Mouse (Mus musculus): ENCODE data around the gene Abcg1.

Abcg1 gene

DNA sequence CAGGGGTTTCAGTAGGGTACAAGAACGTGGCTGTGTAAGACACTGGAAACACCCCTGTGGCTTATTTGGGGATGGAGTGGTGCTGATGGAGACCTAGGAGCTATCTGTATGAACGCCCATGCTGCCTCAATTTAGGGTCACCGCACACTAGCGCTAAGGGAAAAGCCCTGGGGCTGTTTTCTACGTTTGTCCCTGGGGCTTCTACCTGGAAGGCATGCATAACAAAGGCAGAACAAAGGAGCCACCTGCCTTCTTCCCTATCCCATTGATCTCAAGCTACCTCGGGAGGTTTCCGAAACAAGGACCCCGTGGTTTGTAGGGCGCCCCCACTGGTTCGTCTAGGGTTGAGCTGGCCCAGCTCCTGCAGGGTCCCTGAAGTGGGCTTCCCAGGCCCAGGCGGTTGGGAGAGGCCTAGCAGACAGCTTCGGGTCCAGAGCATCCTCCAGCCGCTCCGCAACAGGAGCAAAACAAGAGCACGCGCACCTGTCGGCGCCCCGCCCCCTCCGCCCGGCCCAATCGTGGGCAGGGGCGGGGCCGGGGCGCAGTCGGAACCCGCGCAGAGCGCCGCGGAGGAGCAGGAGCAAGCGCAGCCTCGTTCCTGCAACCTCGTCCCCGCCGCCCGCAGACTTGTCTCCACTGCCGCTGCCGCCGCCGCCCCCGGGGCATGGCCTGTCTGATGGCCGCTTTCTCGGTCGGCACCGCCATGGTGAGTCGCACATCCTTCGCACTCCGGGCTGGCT, at the start of gene Abcg1:
Gene Abcg1 (plus strand): TSS at position 525 of the 740 bp plus-strand sequence.
- DNase-seq = peak; percentile 20

DNA sequence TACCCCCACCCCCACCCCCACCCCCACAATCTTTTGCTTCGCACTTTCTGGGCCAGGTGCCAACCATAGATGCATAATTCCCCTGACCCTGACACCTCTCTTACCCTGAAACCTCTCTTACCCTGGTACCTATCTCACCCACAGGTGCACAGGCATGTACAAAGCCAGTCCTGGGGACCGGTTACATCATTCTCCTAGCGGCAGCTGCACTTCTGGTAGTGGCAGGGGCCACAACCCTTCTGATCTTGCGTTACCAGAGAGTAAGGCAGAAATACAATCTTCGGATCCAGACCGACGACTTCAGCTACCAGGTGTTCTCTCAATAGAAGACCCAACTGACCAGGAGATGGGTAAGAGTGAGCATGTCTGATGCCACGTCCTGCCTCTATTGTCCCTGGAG, 49.1 kb upstream of the Abcg1 start:
- DNase-seq = no peak

DNA sequence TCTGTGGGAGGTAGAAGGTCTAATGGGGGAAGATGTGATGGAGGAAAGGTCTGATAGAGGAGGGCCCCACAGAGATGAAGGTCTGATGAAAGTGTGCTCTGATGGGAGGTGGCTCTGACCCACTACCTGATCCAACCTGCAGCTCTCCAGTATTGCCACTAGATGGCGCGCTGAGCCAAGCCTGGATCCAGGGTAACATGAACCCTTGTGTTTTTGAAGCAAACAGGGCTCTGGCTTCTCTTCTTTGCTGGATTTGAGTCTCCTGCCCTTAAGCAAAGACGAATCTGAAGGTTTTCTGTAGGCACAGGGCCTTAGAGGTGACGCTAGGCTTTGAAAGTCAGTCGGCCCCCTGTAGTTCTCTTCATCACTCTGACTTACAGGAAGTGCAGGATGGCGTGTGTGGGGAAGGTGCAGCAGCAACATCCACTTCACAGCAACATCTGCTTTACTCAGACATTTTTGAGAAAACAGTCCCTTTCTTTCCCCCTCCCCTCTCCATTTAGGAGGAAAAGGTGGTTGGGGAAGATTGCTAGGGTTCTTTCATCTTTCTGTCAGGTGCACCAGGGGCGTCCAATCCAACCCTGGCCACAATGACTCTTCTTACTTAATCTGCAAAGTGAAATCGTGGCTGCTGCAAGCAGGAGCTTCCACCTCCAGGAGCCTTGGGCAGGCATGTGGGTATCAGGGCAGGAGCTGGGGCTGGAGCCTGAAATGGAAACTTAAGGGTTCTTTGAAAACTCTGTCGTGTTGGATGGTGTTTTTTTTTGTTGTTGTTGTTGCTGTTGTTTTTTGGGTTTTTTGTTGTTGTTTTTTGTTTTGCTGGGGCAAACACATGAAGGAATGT, 45.7 kb upstream of the Abcg1 start:
- DNase-seq = peak; percentile 24

DNA sequence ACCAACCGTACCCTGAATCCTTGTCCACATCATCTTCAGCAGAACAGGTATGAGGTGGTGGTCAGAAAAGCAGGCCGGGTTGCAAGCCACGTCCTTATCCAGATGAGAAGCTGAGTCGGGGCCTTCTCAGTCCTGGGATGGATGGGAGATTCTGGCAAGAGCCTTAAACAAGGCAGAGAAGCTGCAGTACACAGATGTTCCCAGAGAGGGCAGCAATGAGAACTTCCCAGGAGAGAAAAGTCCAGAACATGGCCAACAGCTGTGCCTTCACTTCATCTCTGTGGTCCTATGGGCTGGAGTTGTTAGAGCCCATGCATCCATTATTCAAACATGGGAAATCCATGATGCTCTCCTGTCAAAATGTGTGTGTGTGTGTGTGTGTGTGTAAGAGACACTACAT, 39.2 kb upstream of the Abcg1 start:
- peak; percentile 64 for DNase-seq

DNA sequence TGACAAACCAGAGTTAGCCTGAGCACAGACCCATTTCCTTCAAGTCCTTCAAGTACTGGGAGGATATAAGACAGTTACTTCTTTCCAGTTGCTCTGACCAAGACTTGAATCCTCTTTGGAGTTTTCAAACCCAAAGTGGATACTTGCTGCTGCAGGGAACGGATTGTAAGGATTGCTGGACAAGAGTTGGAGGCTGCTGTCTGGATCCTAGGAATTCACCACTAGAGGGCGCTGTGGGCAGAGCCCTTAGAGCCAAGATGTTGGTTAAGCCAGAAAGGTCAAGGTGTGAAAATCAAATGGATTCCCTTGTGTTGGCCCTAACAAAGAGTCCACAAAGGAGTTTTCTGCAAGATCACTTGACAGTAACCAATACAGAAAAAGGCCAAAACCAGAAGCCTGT, 38.0 kb upstream of the Abcg1 start:
- peak; percentile 67 for DNase-seq

DNA sequence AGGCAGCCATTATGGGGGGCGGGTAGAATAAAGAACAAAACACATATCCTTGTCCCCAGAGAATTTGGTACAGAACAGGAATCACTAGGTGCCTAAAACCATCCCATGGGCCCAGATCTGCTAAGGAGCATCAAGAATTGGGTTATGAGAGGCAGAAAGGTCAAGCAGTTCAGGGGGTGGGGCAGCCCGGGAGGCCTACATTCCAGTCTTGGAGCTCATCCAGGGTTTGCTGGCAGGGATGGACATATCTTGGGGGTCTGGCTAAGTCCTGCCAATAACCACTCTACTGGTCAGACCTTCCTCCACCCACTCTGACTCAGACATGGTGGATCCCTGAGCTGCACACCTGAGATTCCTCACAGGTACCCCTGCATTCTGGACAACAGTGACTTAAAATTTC, 37.4 kb upstream of the Abcg1 start:
- DNase-seq = no peak

DNA sequence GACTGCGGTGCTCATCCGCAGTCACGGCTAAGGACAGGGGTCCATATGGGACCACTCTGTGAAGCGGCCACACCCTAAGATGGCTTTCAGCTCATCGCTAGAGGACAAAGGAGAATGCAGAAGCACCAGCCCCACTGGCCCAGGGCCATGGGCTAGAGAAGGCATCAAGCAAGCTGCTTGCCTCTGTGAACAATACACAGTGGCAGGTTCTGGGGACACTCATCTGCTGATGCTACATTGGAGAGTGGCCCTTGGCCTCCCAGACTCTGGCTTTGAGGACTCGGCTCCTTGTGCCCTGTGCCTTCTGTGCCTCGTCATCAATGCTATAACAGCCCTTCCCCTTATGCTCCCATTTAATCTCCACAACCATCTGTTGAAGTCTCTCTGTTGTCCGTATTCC, 36.2 kb upstream of the Abcg1 start:
- DNase-seq = no peak

DNA sequence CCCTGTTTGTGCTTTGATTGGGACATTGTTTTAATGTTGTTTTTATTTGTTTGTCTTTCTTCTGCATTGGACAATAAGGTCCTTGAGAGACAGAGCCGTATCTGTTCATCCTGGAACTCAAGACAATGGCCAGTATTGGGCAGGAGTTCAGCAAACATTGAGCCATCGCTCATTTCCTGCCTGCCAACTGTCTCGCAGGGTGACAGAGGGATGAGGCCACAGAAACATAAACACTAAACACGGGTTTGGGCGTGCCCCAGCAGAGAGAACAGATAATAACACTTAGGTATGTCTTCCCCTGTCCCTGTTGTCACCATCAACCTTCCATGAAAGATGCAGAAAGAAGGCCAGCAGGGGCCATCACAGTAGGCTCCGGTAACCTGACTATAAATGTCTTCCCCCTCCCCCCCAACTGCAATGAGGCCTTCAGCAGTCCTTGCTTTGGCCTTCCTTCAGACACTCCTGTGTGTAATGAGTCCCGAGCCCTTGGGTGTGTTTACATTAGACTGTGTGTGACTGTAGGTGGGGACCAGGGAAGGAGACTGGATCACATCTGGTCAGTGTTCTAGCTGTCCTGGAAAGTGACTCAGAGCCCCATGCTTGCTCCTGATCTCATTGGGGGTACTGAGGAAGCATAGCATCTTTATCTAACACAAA, 33.2 kb upstream of the Abcg1 start:
- no peak for DNase-seq

DNA sequence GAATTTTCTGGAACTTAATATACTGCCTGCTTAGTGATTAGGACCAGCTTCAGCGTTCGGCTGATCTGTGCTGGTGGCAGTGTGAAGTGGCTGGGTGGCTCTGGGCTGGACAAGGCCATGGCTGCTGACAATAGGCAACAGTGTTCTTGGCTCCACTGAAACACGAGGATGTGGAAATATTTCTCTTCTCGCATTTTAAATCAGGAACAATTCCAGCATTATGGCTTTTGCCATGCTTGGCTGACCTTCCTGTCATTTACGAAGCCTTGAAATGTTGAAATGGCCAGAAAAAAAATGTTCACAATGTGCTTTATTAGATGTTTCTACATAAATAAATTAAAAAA, 32.7 kb upstream of the Abcg1 start:
- no peak for DNase-seq

DNA sequence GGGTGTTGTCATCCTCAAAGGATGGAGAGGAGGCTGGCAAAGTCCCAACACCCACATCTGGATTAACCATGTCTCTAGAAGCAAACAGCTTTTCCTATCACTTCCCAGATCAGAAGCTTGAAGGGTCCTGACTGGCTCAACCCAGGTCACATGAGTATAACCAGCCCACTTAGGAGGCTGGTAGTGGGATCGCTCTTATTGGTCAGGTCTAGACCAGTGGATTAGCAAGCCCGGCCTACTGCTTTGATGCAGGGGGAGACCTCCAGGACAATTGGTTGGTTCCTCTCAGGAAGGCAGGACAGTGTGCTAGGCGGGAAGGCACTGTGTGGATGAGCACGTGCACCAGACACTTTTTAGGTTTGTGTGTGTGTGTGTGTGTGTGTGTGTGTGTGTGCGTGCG, 30.5 kb upstream of the Abcg1 start:
- no peak for DNase-seq

DNA sequence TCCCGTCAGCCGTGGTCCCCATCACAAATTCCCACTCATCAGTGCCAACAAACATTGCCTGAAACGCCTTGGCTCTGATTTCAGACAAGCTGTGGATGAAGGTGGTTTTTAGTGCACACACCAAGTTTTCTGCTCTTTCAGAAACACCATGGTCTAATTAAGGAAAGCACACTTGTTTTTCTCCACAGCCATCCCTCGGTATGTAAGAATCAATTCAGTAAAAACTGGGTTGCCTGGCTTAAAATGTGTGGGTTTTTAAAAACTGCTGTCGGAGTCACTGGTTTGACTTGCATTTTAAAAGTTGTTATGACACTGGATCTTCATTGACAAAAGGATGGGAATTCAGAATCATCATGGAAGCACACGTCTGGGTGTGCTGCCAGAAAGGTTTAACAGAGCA, 29.8 kb upstream of the Abcg1 start:
- no peak for DNase-seq

DNA sequence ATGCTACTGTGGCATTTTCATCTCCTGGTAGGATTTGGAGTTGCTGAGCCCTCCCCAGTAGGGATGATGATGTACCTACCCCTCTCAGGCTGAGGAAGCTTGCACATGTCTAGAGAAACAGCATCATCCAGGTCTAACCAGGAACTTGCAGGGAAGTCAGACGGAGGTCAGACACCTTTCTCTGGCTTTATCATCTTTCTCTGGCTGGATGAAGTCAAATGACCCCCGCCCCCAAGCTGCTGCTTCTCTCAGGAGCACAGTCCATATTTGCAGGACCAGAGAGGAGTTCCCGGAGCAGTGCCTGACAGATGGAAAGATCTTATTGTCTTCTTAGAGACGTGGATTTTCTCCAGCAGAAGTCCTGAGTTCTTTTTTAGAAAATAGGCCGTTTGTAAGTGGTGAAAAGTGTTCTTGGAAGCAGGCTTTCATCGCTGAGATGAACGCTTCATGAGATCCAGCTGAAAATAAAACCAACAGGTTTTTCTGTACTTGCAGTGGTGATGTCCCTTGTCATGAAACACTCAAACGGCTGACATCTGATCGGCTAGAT, 28.6 kb upstream of the Abcg1 start:
- DNase-seq = no peak

DNA sequence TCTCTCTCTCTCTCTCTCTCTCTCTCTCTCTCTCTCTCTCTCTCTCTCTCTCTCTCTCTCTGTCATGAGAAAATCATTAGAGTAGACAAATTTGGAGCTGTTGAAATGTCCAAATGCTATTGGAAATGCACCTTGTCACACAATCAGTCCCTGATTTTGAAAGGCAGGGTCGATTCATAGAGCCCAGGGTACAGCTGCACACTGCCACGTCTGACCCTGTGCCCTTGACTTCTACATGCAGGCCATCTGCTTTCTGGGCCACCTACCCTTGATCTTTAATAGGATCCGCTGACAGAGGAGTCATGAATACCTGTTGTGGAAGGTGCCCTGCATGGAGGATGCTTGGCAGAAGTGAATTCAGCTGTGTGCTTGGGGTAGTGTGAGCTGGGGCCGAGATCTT, 28.1 kb upstream of the Abcg1 start:
- no peak for DNase-seq

DNA sequence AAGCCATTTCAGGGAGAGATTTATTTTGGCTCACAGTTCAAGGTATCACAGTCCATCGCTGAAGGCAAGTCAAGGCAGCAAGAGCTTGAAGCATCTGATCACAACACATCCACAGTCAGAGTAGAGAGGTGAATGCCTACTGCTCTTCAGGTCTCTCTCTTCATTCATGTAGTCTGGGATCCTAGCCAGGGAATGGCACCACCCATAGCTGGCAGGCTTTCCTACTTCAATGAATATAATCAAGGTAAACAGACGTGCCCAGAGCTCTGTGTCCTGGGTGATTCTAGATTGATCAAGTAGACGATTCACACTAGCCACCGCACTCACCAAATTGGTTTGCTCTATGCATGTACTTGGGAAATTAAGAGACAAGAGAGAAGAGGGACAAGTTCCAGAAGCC, 25.1 kb upstream of the Abcg1 start:
- DNase-seq = no peak

DNA sequence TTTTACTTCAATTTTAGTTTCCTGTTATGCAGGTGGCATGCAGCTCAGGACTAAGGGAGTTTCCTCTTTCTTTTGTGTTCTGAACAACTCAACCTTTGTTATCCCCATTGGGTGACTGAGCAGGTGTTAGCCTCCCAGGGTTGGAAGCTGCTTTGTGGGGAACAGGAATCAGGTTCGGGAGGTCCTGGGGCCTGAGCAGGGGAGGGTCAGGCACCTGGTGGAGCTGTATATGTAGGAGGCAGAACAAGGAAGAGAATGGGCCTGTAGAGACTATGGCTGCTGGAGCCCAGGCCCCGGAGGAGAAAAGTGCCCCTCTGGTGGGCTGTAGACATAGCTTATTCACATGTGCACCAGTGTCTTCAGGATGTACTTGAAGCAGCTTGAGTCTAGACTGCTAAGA, 24.2 kb upstream of the Abcg1 start:
- no peak for DNase-seq

DNA sequence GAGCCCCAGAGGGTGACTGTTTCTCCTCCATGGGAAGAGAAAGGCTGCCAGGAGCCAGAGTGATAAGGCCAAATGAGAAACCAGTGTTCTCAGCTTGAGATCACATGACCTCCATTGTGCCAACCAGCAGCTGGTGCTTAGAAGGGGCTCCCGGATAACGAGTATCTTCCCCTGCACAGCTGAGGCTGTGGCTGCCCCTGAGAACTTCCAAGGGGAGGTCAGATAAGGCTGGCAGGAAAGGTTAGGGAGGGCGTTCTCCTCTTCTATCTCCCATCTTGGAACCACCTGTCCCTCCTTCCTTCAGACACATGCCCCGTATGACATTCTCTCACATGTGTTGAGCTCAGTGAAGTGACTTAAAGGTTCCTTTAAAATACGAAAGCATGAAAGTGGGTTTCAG, 23.3 kb upstream of the Abcg1 start:
- no peak for DNase-seq

DNA sequence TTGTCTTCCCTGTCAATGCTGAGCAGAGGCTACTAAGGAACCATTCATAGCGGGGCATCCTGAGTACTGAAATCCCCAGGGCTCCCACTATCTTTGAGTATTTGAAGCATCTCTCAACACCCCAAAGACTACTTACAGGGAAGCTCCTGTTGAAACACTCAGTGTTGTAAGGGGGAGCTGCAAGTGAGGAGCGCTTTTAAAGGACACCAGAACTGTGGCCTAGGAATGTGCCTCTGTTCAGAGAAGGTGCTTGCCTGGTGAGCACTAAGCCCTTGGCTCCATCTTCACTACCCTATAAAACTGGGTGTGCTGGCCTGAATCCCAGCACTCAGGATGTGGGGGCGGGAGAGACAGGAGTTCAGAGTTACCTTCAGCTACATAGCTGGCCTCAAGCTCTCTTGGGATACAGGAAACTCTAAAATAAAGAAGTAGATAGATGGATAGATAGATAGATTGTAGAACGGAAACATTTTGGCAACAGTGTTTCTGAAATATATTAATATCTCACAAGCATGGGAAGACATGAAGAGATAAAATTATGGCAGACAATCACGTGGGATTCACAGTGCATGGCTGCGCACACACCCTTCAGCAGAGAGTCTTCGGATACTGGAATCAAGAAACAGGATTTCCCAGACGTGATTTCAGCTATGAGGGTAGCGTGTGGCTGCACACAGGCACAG, 22.7 kb upstream of the Abcg1 start:
- no peak for DNase-seq

DNA sequence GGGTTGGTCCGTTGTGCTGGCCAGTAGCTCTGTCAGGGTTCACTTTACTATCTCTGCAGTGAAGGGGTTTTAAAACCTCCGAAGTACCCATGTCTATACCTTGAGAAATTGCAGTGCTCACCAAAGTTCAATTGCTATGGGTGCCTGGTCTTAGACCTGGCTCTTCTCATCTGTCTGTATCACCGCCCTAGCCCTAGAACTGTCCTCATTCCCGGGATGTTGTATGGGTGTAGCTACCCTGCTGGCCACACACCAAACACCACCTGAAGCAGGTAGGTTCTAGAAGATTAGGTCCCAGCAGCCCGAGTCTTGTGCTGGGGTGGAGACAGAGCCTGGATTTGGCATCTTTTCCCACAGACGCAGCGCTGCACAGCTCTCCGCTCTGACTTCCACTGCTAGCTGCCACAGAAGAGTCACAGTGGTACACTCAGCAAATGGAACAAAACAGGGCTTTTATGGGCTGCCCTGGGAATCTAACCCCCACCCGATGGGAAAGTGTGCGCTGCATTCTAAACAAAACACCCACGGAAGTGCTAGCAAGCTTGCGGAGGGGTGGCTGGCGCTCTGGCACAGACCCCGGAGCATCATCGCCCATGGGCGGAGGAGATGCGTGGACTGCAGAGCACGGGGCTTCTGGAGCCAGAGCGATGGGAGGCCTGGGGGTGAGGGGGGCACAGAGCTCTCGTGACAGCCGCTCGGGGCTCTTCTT, 21.2 kb upstream of the Abcg1 start:
- DNase-seq = no peak

DNA sequence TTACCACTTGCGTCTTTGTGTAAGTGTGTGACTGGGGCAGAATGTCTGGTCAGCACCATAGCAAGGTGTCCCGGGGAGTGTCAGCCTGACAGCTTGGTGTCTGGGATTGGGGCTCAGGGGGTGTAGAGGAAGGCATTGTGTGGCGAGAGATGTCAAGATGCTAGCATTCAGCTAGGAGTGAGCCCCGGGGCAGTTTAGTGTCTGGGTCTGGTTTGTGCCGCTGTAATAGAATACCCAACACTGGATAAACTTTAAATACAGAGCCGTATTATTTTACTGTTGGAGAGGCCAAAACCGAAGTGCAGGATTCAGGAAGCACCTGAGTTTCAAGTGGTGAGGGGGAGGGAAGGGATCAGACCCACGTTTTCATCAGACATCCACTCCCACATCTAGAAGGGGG, 20.1 kb upstream of the Abcg1 start:
- DNase-seq = no peak

DNA sequence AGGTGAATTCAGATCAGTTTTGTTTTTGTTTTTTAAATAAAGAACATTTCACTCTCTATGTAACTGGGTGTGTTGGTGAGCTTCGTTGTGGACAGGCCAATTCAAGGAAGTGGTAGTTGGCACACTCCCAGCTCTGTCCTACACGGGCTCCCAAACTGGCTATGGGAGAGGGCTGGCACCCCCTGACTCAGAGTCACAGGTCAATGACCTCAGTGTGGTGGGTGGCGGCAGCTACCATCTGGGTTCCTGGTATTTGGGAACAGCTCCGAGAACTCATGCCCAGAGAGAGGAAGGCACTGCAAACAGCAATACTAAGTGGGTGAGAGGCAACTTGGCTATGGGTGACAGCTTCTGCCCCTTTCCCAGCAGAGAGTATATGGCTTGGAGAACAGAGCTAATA, 19.1 kb upstream of the Abcg1 start:
- DNase-seq = no peak

DNA sequence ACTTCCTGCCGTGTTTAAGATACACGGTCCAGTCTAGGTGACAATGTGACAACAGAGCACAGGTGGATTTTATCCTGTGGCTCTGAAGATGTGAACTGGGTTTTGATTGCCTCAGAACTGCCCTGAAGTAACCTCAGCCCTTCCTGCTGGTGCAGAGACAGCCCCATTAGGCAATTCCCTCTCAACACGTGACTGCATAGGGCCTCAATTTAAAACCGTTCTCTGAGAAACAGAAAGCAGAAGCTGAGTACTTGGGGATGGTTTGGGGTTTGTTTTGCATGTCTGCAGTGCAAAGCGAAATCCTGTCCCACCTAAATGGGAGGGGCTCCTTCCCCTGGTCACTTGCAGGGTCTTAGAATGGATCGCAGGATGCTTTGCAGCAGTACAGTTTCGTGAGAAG, 17.8 kb upstream of the Abcg1 start:
- DNase-seq = no peak

DNA sequence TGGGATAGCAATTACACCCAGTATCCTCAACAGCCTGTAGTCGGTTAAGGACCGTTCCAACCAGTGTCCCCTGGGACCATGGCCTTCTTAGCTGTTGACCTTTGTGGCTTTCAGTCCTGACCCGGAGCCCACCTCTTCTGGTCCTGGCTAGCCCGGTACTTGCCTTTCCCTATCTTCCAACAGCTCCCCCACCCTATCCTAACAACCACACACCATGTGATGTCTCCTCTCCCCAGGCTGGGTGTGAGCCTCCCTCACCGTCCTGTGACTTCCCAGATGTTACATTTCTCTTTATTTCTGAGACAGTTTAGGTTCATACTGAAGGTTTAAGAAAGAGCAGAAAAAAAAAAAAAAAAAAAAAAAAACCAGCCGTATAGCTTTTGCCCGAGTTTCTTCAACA, 17.1 kb upstream of the Abcg1 start:
- no peak for DNase-seq

DNA sequence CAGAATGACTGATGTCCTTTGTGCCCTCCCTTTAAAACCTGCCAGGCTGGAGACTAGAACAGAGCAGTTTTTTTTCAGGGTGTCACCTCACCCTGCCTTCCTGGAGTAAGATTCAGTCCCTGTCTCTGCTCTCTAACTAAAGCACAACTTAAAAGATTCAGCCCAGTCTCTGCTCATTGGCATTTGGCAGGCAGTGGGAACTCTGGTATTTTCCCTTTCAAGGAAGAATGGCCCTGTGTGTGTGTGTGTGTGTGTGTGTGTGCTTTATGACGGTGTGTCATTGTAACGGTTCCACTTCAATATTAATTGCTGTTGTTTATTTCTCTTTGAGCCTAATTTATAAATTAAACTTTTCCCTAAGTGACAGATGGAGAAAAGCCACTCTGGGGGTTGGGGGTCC, 14.7 kb upstream of the Abcg1 start:
- DNase-seq = no peak
